Mouse (Mus musculus): ENCODE results near the gene Nmur1.

DNA sequence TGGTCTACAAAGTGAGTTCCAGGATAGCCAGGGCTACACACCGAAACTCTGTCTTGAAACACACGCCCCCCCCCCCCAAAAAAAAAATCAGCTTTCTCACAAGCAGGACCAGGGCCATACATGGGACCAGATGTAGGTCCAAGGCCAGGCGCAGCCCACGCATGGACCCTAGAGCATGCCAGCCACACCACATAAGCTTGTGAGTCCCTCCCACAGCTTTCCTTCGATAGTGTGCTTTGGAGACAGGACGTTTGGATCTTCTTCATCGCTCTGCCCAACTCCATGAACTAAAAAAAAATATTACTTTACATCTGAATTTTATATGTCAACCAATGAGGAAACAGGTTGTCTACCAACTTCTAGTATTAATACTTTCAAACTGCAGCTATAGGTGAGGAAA lies 7.3 kb upstream of the Nmur1 start:
- TF ChIP-seq CTCF (IDR thresholded peaks at IDR 0.05; ENCODE audit: low read depth): no peak
- no peak for TF ChIP-seq EP300 (IDR thresholded peaks at IDR 0.05; ENCODE audit: low read depth)
